Mouse (Mus musculus): ENCODE measurements around the gene Aff3.

Gene Aff3

DNA sequence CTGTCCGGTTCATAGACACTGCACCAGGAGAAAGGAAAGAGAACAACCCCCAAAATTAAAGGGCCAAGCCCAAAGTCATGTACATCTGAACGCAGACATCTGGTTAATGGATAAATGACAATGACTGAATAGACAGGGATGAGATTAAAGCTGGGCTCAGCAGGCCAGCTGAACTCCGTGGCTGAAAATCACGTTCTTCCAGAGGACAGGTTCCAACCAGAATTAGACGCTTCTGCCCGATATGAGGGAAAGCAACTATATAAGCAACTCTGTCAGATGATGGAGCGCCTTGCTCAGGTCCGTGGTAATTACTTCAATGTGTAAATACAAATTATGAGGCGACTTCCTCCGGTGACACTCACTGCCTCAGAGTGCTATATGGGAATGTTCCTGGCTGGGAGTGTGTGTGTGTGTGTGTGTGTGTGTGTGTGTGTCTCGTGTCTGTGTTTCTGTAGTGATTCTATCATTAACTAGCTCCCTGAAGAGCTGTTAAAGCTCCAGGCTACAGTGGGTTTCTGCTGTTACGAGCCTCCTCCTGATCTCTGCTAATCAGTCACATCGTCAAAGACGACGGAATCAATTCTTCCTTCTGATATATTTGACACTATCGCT, 127.7 kb downstream of the Aff3 start:
- no peak for DNase-seq

GRCm38 (mm10) chr1:38532581-38532980, 132.2 kb downstream of the Aff3 start:
- DNase-seq = no peak

- DNase-seq = no peak
Observed at GRCm38 (mm10) chr1:38528607-38529006, 136.1 kb downstream of the Aff3 start.

GRCm38 (mm10) chr1:38526568-38526967, 138.2 kb downstream of the Aff3 start:
- DNase-seq = no peak

- DNase-seq = no peak
Observed at GRCm38 (mm10) chr1:38521651-38522050, 143.1 kb downstream of the Aff3 start.

- DNase-seq = no peak
Observed at GRCm38 (mm10) chr1:38516225-38516624, 148.5 kb downstream of the Aff3 start.

GRCm38 (mm10) chr1:38514634-38515011, 150.1 kb downstream of the Aff3 start:
- DNase-seq = no peak

DNA sequence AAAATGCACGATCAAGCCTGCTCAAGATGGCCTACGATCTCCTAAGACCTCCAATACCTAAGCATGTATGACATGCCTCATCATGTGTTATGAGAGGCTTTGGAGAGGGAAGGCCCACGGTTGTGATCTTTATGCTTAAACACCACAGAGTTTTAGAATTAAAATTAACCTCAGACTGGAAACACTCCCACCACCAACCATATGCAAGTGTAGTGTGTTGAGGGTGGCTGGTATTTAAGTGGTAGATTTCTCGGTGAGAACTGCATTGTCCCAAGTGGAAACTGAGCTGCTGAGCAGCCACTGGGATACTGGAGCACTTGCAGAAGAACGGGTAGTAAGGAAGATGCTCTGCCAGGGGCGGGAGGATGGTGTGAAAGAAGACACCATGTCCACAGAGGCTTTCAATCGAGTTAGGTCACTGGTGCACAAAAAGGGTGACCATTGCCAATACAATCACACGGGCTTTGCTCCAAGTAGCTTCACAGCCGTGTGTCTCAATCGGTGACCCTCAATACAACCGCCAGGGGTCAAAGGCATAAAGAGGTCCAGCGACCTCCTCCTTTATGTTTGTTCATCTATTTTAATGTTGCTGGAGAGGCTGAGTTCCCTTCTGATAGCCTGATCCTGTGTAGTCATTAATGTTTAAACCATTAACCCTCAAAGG, 150.7 kb downstream of the Aff3 start:
- DNase-seq = no peak

DNA sequence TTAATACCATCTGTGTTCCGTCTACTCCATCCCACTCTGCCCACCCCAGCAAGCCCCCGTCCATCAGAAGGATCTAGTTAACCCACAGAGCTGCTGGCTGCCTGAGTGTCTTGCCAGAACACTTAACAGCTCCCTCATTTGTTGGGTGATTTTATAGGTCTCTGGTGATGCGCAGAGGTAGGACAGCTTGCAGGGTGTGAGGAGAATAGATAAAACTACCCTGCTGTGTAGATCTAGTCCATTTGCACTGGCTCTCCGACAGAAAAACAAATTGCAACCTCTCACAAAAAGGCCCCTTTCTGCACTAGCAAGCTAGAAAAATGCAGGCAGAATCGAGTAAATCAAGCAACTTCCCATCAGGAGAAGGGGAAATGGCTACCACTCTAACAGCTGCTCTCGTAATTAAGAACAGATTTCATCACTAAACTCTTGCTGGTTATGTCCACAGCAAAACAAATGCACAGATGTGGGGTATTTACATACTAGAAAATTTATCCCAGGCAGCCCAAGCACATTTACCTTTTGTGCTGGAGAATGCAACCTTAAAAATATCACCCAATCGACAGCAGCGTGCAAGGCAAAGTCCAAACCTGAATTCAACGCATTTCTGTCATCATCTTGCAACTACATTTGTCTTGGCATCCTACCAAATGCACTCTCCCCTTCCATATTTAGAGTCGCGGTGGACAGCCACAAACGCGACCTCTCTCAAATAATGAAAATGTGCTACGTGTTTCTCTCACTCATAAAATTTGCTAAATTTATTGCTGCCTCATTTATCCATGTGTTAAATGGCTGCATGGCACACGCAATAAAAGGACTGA, 152.3 kb downstream of the Aff3 start:
- DNase-seq = no peak

DNA sequence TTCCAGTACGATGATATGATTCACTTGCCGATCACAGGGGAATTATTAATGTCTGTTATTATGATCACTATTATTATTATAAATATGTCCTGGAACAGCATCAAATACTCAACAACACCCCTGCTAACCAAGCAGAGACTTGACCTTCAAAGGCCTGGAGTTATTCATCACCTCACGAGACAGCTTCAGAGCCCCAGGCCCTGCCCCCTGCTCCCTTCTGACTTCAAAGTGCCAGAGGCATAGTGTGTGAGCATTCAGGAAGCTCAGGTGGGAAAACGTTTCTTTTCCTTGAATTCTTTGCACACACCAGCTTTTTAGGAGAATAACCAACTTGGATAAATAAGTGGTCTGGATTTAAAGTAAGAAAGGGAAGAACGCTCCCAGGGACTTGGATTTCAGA, 153.7 kb downstream of the Aff3 start:
- DNase-seq = no peak

DNA sequence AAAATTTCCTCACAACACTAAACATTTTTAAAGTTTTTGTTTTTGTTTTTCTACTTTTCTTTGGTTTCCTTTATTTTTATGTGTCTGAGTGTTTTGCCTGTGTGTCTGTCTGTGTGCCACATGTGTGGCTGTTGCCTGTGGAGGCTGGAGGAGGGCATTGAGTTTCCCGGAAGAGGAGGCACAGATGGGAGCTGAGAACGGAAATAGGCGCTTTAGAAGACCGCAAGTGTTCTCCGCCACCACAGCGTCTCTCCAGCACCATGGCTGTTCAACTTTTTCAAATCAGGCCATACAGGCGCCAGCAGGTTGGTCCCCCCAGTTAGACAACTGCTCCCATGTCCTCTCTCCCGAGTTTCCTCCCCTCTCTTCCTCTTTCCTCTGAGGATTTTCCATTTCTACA, 155.5 kb downstream of the Aff3 start:
- DNase-seq = no peak

- DNase-seq = no peak
Observed at GRCm38 (mm10) chr1:38507636-38508179, 157.0 kb downstream of the Aff3 start.

DNA sequence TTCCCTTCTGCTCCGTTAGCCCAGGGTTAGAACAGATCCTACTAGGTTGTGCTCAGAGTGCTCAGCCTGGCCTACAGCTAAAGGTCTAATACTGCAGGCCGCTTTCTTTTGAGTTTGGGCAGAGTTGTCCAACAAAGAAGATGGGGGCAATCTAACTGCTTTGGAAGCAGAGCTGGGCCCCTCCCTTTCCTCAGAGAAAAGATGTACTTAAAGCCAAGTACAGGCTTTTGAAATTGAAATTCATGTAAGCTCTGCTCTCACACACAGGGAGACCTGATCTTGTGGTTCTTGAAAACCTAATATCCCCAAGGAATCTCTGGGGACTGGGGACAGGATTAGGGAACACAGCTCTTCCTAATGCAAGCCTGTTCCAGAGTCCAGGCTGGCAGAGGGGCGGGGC, 158.4 kb downstream of the Aff3 start:
- no peak for DNase-seq

DNA sequence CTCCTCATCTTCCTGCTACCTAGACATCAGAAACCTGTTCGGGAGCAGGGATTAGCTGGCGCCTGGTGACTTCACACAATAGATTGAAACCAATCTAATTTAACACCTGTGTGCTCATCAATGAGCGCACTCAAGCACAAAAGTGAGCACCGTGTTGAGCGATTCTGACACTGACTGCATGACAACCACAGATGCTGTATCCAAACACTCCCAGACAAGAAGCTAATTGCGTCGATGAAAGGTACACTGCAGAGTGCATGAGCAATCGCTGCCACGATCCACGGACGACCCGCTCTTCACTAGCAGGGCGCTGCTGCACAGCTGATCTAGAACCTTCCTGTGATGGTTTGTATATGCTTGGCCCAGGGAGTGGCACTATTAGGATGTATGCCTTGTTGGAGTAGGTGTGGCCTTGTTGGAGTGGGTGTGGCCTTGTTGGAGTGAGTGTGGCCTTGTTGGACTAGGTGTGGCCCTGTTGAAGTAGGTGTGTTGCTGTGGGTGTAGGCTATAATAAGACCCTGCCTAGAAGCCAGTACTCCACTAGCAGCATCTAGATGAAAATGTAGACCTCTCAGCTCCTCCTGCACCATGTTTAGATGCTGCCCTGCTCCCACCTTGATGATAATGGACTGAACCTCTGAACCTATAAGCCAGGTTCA, 161.2 kb downstream of the Aff3 start:
- no peak for DNase-seq

GRCm38 (mm10) chr1:38502797-38503196, 162.0 kb downstream of the Aff3 start:
- DNase-seq = no peak

DNA sequence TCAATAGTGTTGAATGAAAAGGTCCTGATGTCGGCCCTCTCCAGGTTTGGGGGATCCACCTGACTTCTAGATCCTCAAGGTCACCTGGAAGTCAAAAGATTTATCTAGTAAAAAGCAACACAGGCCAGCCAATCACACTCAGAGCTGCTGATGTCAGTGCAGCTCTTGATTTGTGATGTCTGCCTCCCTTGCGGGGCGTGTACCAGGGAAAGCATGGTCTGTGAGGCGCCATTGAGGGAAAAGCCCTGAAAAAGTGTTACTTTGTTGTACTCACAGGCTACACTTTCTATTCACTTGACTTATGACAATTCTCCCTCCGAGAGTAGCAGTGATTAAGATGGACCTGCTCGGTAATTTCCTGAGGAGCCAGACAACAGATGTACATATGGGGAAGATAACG, 163.5 kb downstream of the Aff3 start:
- no peak for DNase-seq

- DNase-seq = no peak
Observed at GRCm38 (mm10) chr1:38499500-38499899, 165.3 kb downstream of the Aff3 start.

GRCm38 (mm10) chr1:38497576-38497975, 167.2 kb downstream of the Aff3 start:
- DNase-seq = no peak

- DNase-seq = no peak
Observed at GRCm38 (mm10) chr1:38496886-38497528, 167.7 kb downstream of the Aff3 start.

DNA sequence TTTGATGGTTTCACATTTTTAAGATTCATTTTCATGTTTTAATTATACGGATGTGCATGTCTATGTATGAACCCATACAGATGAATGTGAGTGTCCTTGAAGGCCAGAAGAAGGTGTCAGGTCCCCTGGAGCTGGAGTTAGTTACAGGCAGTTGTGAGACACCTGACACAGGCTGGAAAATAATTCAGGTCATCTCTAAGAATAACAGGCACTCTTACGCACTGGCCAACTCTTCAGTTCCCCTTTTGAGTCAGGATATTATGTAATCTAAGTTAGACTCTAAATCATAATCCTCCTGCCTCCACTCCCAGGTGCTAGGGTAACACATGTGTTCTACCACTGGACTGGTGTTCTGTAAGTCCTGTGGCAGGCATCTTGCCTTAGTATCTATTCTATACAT, 169.5 kb downstream of the Aff3 start:
- no peak for DNase-seq

- DNase-seq = no peak
Observed at GRCm38 (mm10) chr1:38489733-38490132, 175.0 kb downstream of the Aff3 start.

DNA sequence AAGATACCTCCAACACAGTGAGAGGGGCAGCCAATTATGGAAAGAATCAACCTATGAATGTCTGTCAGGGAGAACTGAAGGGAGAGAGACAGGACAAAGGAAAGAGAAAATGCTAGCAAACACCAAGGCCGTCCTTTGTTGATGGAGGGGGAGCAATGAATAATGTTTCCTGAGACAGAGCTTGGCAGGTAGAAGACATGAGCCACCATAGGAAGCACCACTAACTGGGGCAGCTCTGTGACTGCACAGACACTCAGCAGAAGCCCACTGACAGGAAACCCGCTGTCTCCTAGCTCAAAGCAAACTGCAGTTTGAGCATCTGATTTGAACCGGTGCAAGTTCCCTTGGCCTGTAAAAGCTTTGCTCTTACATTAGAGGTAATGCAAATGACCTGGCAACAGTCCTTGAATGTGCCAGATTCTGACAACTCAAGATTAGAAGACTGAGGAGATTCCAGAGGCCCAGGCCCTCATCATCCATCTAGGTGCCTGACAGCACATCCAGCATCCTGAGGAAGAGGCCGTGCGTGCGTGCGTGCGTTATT, 176.0 kb downstream of the Aff3 start:
- no peak for DNase-seq
